Mouse (Mus musculus) CH12F3 (cell line): ENCODE data around the gene Gabarap.

ENCODE experiments used
- in situ Hi-C: fragments of 300-500 bp; cut with MboI; formaldehyde crosslinking; loops from 2 replicates; pipeline ENCODE4 v1.14.3; 2020; ENCODE audit warnings: low sequenced_read_pairs

Gabarap gene

DNA sequence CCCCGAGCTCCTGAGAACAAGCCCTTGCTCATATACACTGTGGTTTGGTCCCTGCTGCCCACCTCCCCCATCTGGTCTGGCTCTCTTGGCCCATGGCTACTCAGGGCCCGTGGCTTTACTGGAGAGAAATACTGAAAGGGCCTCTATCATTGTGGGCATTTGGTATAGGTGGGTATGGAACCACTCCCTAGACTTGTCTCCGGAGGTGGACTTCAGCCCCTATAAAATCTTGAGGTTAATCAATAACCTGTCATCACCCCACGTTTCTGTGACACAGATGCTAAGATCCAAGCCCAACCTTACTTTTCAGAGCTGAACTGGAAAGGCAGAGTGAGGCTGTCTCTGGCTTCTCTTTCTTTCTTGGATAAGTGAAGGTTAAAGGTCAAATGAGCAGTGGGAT, 22.1 kb upstream of the Gabarap start:
- in situ Hi-C loops, result no loop called here

DNA sequence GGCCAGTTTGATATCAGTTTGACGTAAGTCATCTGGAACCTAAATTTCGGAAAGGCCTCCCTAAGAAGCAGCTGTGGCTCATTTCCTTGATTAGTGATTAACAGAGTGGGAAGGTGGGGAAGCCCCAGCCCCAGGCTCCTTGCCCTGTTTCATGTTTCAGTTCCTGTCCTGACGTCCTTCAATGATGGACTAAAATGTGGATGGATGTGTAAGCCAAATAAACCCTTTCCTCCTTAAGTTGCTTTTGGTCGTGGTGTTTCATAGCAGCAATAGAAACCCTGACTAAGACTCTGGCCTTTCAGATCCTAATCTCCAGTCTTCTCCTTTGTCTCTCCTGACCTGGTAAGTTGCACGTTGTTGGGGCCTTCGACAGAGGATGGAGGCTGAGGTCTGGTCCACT, 20.7 kb upstream of the Gabarap start:
- in situ Hi-C loops, result no loop called here

DNA sequence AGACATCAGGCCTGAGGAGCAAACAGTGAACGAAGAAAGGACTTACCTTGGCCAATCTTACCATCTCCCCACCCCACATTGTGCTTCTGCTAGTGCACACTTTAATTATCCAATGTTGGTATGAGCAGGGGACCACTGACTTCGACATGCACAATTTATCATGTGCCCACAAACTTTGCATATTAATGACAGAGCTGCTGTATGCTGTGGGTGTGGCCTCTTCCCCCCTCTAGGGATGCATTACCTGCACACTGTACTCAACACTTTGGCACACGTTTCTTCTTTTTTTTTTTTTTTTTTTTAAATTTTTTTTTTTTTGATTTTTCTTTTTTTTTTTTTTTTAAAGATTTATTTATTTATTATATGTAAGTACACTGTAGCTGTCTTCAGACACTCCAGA, 20.2 kb upstream of the Gabarap start:
- in situ Hi-C loops, result no loop called here

DNA sequence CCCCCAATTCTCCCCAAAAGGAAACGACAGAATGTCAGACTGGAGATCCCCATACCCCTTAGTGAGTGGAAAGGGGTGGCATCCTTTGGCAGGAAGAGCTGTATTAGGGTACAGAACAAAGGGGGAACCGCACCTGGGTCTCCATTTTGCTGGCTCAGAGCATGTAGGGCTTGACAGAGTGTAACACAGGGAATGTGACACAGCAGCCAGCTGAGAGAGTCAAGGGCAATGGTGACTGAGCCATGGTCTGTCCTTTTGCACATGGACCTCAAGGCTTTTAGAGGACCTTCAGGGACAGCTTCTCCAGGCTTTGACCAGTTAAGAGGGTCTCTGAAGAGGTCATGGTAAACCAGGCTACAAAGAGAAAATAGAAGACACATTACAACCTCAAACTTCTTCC, 16.0 kb upstream of the Gabarap start:
- in situ Hi-C loops, result no loop called here

DNA sequence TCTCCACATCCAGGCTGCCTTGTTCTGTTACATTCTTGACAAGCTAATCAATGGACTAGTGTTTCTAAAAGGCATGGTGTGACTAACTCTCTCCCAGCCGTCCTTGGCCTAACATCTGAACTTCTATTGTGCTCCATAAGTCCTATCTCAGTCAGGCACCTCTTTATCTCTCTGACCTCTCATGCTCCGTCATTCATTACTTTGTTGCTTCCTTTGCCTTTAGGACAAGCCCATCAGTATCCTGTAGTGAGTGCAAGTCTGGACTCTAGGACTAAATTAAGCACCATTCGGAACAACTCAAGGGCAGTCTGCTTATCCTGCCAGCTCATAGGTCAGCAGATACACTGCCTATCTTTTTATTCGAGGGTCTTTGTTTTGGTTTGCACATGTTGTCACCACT, 14.7 kb upstream of the Gabarap start:
- in situ Hi-C loops, result no loop called here

DNA sequence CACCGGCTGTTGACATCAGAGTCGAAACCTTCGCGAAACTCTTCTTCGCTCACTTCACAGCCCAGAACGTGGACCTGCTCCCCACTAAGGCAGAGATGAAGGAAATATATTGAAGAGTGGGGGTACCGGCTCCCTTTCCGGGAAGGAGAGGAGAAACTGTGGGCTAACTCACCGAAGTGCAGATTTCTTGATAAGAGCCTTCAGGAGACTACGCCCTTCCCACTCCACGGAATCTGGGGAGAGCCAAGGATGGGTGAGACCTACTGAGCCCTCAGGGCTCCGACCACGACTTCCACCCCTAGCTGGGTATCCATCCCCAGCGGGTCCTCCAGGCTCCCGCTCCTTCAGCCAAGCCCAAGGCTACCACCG, 11.1 kb upstream of the Gabarap start:
- in situ Hi-C loops, result no loop called here

DNA sequence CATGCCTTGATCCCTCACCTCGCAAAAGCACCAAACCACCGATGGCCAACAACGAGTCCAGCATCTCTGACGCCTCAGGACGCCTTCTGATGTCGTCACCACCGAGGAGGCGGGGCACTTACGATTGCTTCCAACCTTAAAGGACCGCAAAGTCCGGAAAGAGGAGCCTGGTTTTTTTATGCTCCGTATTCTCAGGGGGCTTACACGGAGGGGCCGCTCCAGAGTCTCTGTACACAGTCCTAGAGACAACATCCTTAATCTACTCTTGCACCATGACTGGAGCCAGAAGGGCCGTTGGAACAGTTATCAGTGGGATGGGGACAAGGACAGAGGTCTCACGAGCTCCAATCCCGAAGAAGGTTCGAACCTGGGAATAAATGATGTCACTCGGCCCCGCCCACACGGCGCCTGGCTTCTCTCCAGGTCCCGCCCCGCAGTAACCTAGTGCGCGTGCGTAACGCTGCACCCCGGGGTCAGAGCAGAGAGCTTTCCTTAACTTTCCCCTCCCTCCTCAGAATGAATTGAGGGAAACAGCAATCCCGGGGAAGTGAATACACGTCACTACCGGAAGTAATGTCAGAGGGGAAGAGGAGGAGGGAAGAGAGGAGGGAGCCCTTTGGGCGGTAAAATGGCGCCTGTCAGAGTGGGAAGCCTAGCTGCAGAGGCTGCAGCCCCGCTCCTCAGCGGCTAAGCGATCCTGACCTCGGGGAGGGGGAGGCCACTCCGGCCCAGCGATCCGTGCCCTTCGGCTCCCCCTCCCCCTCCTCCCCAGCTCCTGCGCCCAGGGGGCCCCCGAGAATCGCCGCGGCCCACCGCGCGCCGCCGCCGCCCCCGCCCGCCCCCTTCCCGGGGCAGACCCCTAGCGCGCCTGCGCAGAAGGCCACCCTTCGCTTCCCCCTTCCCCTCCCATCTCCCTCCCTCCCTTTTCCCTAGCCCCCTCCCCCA, 10.5 kb upstream of the Gabarap start:
- in situ Hi-C loops, result no loop called here

DNA sequence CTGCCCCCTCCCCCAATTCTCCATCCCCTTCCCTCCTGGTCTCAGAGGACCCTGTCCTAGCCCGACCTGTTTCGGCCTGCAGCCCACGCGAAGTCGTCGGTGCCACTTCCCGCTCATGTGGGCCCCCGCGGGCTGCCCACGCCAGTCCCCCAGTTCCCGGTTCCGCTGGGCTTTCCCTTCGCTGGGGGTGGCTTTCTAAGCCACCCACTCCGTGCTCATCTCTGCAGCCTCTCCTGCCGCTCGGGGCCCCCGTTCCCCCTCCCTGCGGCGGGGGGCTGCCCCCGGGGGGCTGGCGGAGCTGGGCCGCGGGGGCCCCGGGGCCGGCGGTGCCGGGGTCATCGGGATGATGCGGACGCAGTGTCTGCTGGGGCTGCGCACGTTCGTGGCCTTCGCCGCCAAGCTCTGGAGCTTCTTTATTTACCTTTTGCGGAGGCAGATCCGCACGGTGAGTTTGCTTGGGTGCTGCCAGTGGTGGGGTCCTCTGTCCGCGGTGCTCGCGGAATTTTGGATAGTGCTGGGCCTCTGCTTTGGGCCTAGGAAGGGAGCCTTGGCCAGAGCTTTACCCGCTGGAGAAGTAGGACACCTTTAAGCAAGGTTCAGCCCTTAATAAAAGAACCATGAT, 9.7 kb upstream of the Gabarap start, which contains the start of gene Ctdnep1:
TSS of gene Ctdnep1 (plus strand) at position 16 of the 622 bp plus-strand sequence.
- in situ Hi-C loops, result no loop called here

DNA sequence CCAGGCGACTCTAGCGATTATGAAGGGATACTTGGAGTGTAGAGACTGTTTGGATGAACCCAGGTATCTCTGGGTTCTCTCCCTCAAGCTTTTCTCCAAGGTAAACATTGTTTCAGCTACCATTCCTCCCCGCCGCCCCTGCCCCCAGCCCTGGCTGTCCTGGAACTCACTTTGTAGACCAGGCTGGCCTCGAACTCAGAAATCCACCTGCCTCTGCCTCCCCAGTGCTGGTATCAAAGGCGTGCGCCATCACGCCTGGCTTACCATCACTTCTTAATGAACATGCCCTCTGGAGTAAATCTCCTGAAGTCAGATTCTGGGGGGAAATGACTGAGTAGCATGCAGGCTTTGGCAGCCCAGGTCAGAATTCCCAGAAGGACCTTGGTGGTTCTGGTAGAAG, 8.7 kb upstream of the Gabarap start, which contains the start of gene Elp5:
TSS of gene Elp5 (minus strand) at position 293 of the 400 bp plus-strand sequence.
- in situ Hi-C loops, result no loop called here

DNA sequence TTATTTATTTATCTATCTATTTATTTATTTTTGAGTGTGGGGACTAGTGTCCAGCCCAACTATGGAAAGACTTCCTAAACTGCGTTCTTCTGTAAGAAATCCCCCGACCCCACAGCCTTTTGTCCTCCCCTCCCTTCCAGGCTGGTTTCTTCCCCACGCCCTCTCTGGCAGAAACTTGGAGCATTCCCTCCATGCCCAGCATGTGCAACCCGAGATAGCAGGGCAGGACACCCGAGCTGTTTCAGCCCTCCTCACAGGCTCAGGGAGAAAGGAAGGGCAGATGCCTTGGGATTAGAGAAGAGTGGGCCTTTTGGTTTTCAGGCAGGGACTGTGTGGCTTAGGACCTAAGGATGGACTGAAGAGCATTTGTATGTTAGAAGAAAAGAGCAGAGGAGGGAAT, 8.1 kb upstream of the Gabarap start:
- in situ Hi-C loops, result no loop called here

DNA sequence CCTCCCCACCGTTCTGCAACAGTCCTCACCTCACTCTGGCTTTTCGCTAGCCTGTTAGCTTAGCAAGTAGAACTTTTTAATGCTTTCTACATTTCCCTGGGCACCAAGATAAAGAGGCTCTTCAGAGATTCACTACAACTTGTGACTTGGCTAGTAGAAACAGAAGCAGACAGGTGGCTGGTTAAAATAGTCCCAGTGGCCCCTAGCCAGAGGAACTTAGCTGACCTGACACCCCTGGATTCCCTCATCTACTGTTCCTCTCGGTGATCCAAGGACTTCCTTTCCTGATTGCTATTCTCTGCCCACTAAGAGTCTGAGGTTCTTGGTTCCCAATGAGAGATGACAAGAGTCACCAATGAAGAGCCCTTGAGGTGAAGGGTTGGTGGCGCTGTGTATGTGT, 7.6 kb upstream of the Gabarap start:
- in situ Hi-C loops, result no loop called here

DNA sequence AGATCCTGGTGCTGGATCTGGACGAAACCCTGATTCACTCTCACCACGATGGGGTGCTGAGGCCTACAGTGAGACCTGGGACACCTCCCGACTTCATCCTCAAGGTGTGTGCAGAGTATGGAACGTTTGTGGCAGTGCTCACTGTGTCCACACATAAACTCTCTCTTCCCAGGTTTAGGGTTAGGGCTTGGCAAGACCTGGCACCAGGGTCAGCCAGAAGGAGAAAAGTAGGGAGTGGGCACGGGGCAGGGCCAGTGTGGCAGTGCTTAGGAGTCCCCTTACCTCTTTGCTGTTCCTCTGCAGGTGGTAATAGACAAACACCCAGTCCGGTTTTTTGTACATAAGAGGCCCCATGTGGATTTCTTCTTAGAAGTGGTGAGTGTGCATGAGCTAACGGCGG, 6.5 kb upstream of the Gabarap start:
- in situ Hi-C loops, result no loop called here

DNA sequence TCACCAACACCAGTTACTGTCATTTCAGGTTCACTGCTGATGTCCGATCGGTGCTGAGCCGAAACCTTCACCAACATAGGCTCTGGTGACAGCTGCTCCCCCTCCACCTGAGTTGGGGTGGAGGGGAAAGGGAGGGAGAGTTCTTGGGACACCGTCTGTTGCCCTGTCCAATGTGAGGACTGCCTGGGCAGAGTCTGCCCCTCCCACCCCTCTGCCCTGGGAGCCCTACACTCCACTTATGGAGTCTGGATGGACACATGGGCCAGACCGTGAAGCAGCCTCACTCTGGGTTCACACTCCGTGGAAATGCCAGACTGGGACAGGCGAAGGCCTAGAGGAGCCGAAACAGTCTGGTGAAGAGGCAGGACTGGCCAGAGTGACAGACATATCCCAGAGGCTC, 994 bp upstream of the Gabarap start:
- in situ Hi-C loops, result no loop called here

DNA sequence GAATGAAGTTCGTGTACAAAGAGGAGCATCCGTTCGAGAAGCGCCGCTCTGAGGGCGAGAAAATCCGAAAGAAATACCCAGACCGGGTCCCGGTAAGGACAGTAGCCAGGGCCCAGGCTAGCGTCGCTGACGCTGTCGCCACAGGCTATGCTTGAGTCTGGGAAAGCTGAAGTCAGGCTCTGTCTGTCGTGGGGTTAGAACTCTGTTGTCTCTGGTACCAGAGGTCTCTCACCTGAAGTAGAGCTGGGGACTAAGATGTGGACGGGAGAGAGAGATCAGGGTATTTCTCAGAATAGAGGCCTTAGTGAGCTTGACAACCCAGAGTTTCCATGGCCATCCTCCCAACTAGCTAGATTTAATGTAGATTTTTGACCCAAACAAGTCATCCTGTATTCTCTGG, 768 bp downstream of the Gabarap start:
- in situ Hi-C loops, result no loop called here

DNA sequence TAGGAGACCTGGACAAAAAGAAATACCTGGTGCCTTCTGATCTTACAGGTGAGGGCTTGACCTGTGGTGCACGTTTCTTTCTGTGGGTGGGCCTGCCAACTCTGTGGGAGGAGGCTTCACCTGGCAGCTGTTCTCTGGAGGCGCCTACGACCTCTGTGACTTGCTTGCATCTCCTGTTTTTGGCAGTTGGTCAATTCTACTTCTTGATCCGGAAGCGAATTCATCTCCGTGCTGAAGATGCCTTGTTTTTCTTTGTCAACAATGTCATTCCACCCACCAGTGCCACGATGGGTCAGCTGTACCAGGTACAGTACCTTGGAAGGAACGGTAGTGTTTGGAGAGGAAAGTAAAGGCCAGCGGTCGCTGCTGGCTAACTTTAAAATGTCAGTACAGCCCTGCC, 1.5 kb downstream of the Gabarap start:
- in situ Hi-C loops, result no loop called here

DNA sequence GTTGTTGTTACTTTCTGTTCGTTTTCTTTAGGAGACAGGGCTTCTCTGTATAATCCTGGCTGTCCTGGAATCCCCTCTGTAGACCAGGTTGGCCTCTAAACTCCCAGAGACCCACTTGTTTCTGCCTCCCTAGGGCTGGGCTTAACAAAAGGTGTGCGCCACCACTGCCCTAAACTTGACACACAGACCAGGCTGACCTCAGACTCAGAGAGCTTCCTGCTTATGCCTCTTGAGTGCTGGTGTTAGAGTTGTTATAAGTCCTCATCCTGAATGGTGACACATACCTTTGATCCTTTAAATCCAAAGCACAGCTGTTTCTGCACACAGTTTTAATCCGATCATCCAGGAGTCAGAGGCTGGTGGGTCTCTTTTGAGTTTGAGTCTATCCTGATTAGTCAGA, 2.0 kb downstream of the Gabarap start:
- in situ Hi-C loops, result no loop called here

DNA sequence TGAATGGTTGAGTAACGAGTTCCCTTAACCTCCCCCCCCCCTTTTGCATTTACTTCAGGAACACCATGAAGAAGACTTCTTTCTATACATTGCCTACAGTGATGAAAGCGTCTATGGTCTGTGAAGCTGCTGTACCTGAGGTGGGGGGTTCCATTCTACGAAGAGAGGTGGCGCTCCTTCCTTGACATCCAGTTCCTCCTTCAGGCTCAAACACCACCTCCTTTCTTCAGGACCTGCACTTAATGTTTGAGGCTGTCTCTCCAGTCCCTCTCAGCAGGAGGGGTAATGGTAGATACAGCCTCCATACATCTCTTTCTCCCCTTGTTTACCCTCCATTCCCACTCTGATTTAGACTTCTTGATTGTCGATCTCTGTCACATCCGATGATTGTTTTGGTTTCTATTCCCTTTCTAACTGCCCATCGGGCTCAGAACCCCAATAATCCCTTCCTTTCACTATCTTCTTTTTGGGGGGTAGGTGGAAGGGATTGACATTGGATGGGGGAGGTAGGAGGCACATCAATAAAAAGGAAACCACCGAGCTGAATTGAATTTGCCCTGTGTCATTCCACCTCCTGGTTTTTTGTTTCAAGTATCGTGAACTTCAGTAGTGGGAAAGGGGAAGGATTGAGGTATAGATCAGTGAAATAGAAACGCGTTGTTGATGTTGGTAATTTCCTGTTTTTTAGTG, 3.6 kb downstream of the Gabarap start:
- in situ Hi-C loops, result no loop called here

DNA sequence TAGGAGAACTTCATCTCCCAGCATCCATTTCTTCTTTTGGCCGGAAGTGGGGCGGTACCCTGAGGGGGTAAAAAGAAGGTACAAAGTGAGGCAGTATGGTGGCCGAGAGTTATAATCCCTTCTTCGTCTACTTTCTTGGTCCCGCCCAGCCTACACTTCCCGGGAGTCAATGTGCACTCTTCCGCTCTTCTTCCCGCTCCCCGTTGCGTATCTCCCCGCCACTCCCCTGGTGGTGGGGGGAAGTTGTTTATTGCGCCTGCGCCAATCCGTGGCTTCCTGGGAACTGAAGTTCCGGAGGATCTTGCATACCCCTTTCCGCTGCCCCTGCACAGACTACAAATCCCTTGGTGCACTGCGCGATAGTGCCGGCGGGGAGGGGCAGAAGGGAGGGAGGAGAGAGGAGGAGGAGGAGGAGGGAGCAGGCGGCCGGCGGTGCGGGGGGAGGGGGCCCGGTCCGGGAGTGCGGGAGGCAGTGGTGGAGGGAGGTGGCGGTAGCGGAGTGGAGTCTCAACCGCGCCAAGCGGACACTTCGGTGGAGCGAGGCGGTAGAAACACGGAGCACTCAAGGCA, 4.5 kb downstream of the Gabarap start, which contains the start of gene Phf23:
TSS of gene Phf23 (plus strand) at position 387 of the 570 bp plus-strand sequence.
- in situ Hi-C loops, result no loop called here

DNA sequence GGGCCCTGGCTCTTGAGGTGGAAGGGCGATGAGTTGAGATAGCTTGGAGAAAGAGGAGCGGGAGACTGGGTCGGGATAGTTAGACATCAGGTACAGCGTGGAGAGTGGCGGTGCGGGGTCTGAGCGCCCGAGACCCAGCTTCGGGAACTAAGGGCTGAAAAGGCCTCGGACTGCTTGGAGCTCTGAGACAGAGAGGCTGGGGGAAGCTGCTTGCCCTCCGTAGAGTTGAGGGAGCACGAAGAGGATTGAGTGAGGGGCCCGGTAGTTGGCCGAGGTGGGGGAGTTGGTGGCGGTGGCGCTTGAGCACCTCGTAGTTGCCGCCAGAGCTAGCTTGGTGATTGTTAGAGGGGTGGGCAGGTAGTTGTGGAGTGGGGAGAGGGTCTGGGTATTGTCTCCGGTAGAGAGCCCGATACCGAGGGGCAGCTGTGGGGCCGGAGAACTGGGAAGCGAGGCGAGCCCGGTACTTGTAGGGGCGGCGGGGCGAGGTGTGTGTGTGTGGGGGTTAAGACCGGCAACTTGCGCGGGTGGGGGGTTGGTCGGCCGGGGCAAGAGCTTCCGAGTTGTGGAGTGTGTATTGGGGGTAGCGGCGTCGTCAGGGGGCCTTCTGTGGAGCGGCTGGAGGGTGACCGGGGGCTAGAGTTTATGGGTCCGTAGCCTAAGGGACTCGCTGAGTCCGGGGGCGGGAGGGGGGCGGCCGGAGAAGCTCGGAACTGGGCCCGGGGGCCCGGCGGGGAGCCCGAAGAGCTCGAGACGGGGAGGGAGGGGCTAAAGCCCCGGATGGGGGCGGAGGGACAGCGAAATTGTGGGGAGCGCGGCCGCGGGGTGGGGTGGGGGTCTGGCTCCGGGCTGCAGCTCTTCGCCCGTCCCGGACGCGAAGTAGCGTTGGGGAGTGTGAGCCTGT, 5.5 kb downstream of the Gabarap start:
- in situ Hi-C loops, result no loop called here

DNA sequence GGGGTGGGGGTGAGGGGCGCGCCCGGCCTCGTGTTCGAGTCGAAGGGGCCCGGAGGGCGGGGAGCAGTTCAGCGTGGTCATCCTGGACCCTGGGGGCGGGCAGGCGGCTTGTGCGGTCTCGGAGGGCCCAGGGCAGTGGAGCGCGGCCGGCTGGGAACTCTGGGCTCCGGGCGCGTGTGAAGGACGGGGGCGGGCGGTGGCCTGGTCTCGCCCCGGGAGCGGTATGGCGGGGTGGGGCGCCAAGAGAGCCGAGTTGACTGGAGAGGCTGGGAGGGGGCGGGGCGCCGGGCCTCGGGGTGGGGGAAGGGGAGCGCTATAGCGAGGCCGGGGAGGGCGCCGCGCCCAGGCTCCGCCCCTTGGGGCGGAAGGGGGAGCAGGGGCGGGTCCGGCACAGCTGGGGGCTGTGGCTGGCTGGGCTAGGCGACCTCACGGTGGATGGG, 6.1 kb downstream of the Gabarap start:
- in situ Hi-C loops, result no loop called here
